Mouse (Mus musculus) right cerebral cortex, postnatal 14 days (tissue): Measurements from ENCODE around the gene Prkca.
A peak's percentile ranks its signal among the peaks of the same experiment; 100 is the strongest.

Experiments
- DNase-seq: peaks from one replicate; pipeline ENCODE4 v3.0.0; 2022

The Prkca gene

GRCm38 (mm10) chr11:108199429-108199985 lies 144.2 kb downstream of the Prkca start:
- DNase-seq: no peak

- DNase-seq: no peak
These were observed 145.1 kb downstream of the Prkca start for GRCm38 (mm10) chr11:108198592-108198991.

GRCm38 (mm10) chr11:108197427-108198218 lies 146.1 kb downstream of the Prkca start:
- no peak for DNase-seq

GRCm38 (mm10) chr11:108196796-108197195 lies 146.9 kb downstream of the Prkca start:
- no peak for DNase-seq

GRCm38 (mm10) chr11:108190298-108190697 lies 153.4 kb downstream of the Prkca start:
- no peak for DNase-seq

- DNase-seq: no peak
These were observed 154.4 kb downstream of the Prkca start for GRCm38 (mm10) chr11:108189362-108189761.

GRCm38 (mm10) chr11:108182421-108182820 lies 161.3 kb downstream of the Prkca start:
- DNase-seq: peak; percentile 21

GRCm38 (mm10) chr11:108181012-108181713 lies 162.6 kb downstream of the Prkca start:
- DNase-seq: no peak

- DNase-seq: no peak
These were observed 164.9 kb downstream of the Prkca start for GRCm38 (mm10) chr11:108178802-108179201.

- DNase-seq: no peak
These were observed 165.5 kb downstream of the Prkca start for GRCm38 (mm10) chr11:108178258-108178657.

- no peak for DNase-seq
These were observed 167.0 kb downstream of the Prkca start for GRCm38 (mm10) chr11:108176715-108177114.

- DNase-seq: no peak
These were observed 171.8 kb downstream of the Prkca start for GRCm38 (mm10) chr11:108171917-108172316.

- DNase-seq: no peak
These were observed 172.5 kb downstream of the Prkca start for GRCm38 (mm10) chr11:108171260-108171659.

- no peak for DNase-seq
These were observed 173.6 kb downstream of the Prkca start for GRCm38 (mm10) chr11:108170107-108170506.

GRCm38 (mm10) chr11:108165725-108166124 lies 178.0 kb downstream of the Prkca start:
- no peak for DNase-seq

- no peak for DNase-seq
These were observed 181.1 kb downstream of the Prkca start for GRCm38 (mm10) chr11:108162639-108163038.

- DNase-seq: no peak
These were observed 181.6 kb downstream of the Prkca start for GRCm38 (mm10) chr11:108162110-108162509.

GRCm38 (mm10) chr11:108160056-108160455 lies 183.7 kb downstream of the Prkca start:
- no peak for DNase-seq

- no peak for DNase-seq
These were observed 185.7 kb downstream of the Prkca start for GRCm38 (mm10) chr11:108158046-108158445.

GRCm38 (mm10) chr11:108157074-108157473 lies 186.7 kb downstream of the Prkca start:
- no peak for DNase-seq

- no peak for DNase-seq
These were observed 187.6 kb downstream of the Prkca start for GRCm38 (mm10) chr11:108156107-108156506.

GRCm38 (mm10) chr11:108155088-108155580 lies 188.6 kb downstream of the Prkca start:
- no peak for DNase-seq

- no peak for DNase-seq
These were observed 189.5 kb downstream of the Prkca start for GRCm38 (mm10) chr11:108153997-108154841.
